Mouse (Mus musculus) kidney, postnatal 0 days (tissue): ENCODE measurements around the gene Prnd. TPM values are rescaled to one million over a fixed set of nuclear protein-coding genes. Genes with fewer than 3 reads are reported as not detected.

Experiments used
- ATAC-seq: fragments of 200-750 bp; cut with Nextera tagmentation; replicated peaks from 2 replicates; pipeline ENCODE4 v1.8.0; 2017; ENCODE audit warnings: low read depth, moderate number of reproducible peaks, moderate TSS enrichment, moderate library complexity; ENCODE audit not compliant: low FRiP score
- DNase-seq: peaks from one replicate; pipeline ENCODE4 v3.0.0-alpha.2; 2016; ENCODE audit warnings: low spot score
- H3K27ac ChIP-seq: fragments of 300-500 bp; sonication (generic); 2 replicates; pipeline ENCODE4 v1.5.1; 2014; ENCODE audit warnings: mild to moderate bottlenecking
- H3K27me3 ChIP-seq: fragments of 300-500 bp; sonication (generic); 2 replicates; pipeline ENCODE4 v1.6.1; 2014; ENCODE audit warnings: low read length, mixed read lengths; ENCODE audit not compliant: insufficient read depth
- H3K36me3 ChIP-seq: fragments of 300-500 bp; sonication (generic); 2 replicates; pipeline ENCODE4 v1.6.1; 2014; ENCODE audit warnings: low read length, mixed read lengths; ENCODE audit not compliant: insufficient read depth
- H3K4me1 ChIP-seq: fragments of 300-500 bp; sonication (generic); replicated peaks from 2 replicates; pipeline ENCODE4 v1.6.1; 2014; ENCODE audit warnings: antibody characterized with exemption, low read length, mixed read lengths; ENCODE audit not compliant: insufficient read depth
- H3K4me2 ChIP-seq: fragments of 300-500 bp; sonication (generic); 2 replicates; pipeline ENCODE4 v1.6.1; 2014; ENCODE audit warnings: mild to moderate bottlenecking, low read length, moderate library complexity, mixed read lengths
- H3K4me3 ChIP-seq: fragments of 300-500 bp; sonication (generic); replicated peaks from 2 replicates; pipeline ENCODE4 v1.5.1; 2014; ENCODE audit warnings: low read depth, low read length
- H3K9ac ChIP-seq: fragments of 300-500 bp; sonication (generic); 2 replicates; pipeline ENCODE4 v1.6.1; 2014; ENCODE audit warnings: low read depth, low read length
- H3K9me3 ChIP-seq: fragments of 300-500 bp; sonication (generic); replicated peaks from 2 replicates; pipeline ENCODE4 v1.6.1; 2016; ENCODE audit warnings: low read length, inconsistent platforms, mixed read lengths
- CTCF ChIP-seq: IDR thresholded peaks from 2 replicates; pipeline ENCODE4 v1.5.1; 2016; ENCODE audit warnings: antibody characterized with exemption, low read depth, mild to moderate bottlenecking, moderate library complexity
- WGBS: fragments of 180-500 bp; shearing (Covaris S2); extraction: QIAGEN DNeasy Blood & Tissue Kit; methylation state at CpG from one replicate; pipeline ENCODE4 v1.1.7; 2014; 5-methylcytosine and 5-hydroxymethylcytosine counted together
- polyA plus RNA-seq: library from polyadenylated mRNA; unstranded; fragments of >200 nt; fragmentation: Nextera tagmentation; extraction: Ambion mirVana; gene quantifications from 2 replicates; pipeline ENCODE4 v1.2.1, GENCODE M21; 2015

Prnd gene
- polyA plus RNA-seq, 1 experiment from 2014 or later = 14.1 TPM

DNA sequence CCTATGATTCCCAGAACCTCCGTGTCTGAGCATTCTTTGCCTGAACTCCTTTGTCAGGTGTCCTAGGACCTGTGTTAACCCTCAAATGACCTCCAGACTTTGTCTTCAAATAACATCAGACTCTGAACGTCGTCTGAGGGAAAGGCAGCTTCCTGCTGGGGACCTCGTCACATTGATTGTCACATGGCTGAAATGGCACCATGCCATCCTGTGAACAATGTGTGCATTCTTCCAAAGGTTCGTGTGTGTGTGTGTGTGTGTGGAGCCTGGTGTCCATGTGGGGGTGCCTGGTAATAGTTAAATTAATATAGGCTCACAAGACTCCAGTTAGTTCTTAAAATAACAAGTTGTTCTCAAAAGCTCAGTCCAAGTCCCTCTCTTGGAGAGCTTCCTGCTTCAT, 46.7 kb downstream of the Prnd start:
- Histone ChIP-seq H3K36me3 (no peaks in the 10 kb centered on the region), H3K4me3 (no peak overlapping the region), H3K4me2 (no peak overlapping the region), H3K9ac (no peak overlapping the region), H3K27me3 (0 out of 2 replicates have a peak, but pooled peaks cover 3% of the 10 kb centered on the region), H3K27ac (no peak overlapping the region), H3K4me1 (0 out of 2 replicates have a peak, but pooled peaks cover 11% of the 10 kb centered on the region), H3K9me3 (no peaks in the 10 kb centered on the region)
- WGBS = 47% methylated on average over 5 of the region's 5 CpGs
- no peak for ATAC-seq
- no peak for DNase-seq
- no peak for TF ChIP-seq CTCF

DNA sequence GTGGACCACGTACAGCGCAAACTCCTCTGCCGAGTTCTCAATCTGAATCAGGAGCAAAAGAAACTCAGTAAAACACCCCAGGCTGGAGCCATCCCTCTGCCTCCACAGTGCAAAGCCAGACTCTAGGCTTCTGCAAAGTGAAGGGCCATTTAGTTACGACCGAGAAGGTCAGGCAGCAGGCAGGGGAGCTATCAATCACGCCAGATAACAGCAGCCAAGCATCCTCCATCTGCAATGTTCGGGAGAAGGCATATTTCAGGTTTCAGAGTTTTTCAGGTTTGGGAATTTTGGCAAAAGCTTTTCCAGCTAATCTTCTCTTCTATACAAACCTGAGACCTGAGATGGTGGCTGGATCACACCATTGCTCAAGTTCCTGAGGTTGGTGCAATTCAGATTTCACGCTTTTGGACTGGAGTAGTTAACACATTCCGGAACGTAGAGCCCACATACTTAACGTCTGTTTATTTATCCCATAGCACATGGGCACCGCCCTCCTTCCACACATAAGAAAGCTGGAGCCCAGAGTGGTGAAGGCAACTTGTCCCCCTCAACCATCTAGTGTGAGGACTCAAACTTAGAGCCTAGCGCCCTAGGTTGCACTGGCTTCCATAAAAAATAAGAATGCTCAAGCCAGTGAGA, 51.2 kb downstream of the Prnd start:
- Histone ChIP-seq H3K27ac (no peak overlapping the region), H3K9me3 (no peaks in the 10 kb centered on the region), H3K36me3 (no peaks in the 10 kb centered on the region), H3K4me2 (no peak overlapping the region), H3K4me1 (peaks cover 7% of the 10 kb centered on the region), H3K4me3 (no peak overlapping the region), H3K9ac (no peak overlapping the region), H3K27me3 (no peaks in the 10 kb centered on the region)
- TF ChIP-seq CTCF = no peak
- WGBS = 40% methylated on average over 13 of the region's 13 CpGs
- DNase-seq (peak; percentile 62), ATAC-seq (no peak)

DNA sequence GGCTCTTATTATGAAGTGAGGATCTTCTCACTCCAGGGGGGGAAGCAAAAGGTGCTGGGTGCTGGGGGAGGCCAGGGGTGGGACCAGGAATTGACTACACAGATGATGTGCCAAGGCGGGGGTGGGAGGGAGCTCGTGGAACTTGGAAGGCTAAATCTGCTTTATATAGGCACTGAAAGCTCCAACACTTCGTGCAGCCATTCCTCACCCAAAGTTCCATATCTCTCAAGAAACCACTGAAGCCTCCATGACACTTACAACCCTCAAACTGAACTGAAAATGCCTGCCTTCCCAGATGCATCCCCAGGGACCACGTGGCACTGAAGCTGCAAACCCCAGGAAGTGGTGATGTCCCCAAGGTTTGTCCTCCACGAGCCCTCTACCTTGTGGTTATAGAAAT, 53.3 kb downstream of the Prnd start:
- WGBS = 72% methylated on average over 5 of the region's 5 CpGs
- H3K27ac ChIP-seq = no peak overlapping the region

DNA sequence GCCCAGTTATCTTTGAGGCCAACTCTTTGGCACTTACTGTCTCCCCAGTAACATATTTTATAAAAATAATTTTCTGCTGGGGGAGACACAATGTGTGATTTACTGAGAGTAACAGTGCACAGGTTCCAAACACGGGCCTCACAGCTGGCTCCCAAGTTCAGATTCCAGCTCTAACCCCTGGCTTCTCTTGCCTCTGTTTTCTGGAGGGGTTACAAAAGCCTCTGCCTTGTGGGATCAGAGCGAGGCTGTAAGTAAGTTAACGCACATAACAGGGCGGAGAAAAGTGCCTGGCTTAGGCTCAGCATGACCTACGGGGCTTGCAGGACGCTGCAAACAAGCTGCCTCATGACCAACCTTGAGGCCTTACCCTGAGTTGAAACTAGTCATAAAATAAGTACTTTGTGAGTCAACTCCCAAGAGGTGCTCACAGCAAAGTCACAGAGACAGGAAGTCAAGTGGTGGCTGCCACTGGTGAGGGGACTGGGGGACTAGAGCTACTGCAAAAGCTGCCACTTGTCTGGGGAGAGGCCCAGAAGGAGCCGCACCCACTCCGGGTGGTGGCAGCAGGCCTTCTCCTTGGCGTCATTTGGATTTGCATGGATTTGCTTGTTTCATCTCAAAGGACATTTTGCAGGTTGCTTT, 54.0 kb downstream of the Prnd start:
- H3K27ac ChIP-seq = no peak overlapping the region
- no peaks in the 10 kb centered on the region for H3K9me3 ChIP-seq
- DNase-seq (no peak), ATAC-seq (no peak)
- no peaks in the 10 kb centered on the region for H3K36me3 ChIP-seq
- H3K4me1 ChIP-seq = peaks cover 14% of the 10 kb centered on the region
- TF ChIP-seq CTCF = no peak
- H3K9ac ChIP-seq = no peak overlapping the region
- H3K4me3 ChIP-seq = no peak overlapping the region
- WGBS = 74% methylated on average over 9 of the region's 9 CpGs
- H3K27me3 ChIP-seq = no peaks in the 10 kb centered on the region
- H3K4me2 ChIP-seq = no peak overlapping the region

More for the DNA sequence above, 53.3 kb downstream of the Prnd start:
- Histone ChIP-seq H3K4me2 (no peak overlapping the region), H3K4me1 (peaks cover 14% of the 10 kb centered on the region), H3K36me3 (no peaks in the 10 kb centered on the region), H3K9me3 (no peaks in the 10 kb centered on the region), H3K4me3 (no peak overlapping the region), H3K9ac (no peak overlapping the region), H3K27me3 (no peaks in the 10 kb centered on the region)
- TF ChIP-seq CTCF = no peak
- DNase-seq (no peak), ATAC-seq (no peak)

DNA sequence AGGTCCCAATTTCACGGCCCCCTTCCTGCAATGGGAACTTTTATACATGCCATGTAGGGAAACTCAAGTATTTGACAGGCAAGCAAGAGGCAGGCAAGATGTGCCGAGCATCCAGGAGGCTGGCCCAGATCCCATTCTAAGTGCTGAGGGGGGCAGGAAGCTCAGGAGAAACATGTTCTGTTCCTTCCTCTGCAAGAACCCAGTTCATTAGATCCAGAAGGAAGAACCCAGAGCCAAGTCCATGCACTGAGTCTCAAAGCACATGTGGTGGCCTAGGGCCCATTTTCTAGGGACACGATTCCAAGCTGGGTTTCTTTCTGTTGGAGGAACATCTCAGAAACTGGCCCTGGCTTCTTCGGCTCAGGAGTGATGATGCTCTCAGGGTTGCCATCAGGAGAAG, 54.8 kb downstream of the Prnd start:
- no peaks in the 10 kb centered on the region for H3K9me3 ChIP-seq
- H3K27ac ChIP-seq = no peak overlapping the region
- DNase-seq = no peak
- no peak overlapping the region for H3K9ac ChIP-seq
- 82% methylated on average over 4 of the region's 4 CpGs for WGBS
- no peaks in the 10 kb centered on the region for H3K36me3 ChIP-seq
- H3K4me3 ChIP-seq = no peak overlapping the region
- ATAC-seq = no peak
- TF ChIP-seq CTCF = no peak
- H3K4me1 ChIP-seq = peaks cover 14% of the 10 kb centered on the region
- no peak overlapping the region for H3K4me2 ChIP-seq
- no peaks in the 10 kb centered on the region for H3K27me3 ChIP-seq

Other genes with a start within 250 kb of the Prnd start
- gene Erv3, start 91.1 kb upstream of the Prnd start, polyA plus RNA-seq = not detected in 2 replicates
- gene Prnp, start 40.9 kb upstream of the Prnd start, polyA plus RNA-seq = 63.8 and 69.9 TPM in 2 replicates
- 0.20 TPM in 1 of 2 replicates, not detected in the other for gene Prn, start 40.9 kb upstream of the Prnd start, polyA plus RNA-seq
- 3.0 and 3.2 TPM in 2 replicates for gene Rassf2, start 79.4 kb downstream of the Prnd start, polyA plus RNA-seq
- 11.7 and 12.3 TPM in 2 replicates for gene Slc23a2, start 194.2 kb downstream of the Prnd start, polyA plus RNA-seq